Mouse (Mus musculus): ENCODE results near the gene Fscb.

Gene Fscb

DNA sequence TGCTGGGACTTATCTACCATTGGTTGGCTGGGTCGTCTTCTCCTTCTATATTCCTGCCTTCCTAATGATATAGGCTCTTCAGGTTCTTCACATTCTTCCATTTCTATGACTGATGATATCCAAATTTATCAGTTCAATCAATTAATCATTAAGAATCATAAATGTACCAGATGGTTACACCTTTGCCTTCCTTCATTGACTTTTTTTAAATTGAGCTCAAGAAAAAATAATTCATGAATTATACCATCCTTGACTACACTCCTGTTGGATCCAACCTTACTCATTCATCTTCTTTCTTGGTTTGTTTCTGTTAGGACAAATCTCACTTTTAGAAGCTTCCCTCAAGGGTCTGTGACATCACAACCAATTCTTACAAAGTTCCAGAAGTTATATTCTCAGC lies at the start of gene Fscb:
Gene Fscb (minus strand): TSS at position 101 of the 400 bp plus-strand sequence.
- no peak for DNase-seq

DNA sequence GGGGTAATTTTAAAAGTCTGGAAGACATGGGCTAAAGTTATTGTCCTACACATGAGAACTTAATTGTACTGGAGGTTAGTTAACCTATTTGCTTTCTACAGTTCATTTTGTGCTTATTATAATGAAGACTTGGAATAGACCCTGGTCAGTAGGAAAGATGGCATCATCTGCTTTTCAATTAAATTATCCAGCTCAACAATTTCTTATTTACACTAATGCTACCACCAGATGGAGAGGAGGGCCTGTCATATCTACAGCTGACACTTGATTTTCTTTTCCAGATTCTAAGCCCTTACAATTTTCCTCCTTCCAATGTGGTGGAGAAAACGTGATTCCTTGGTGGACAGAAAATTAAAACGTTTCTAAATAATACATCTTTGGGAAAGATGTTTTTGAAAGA lies 42.3 kb upstream of the Fscb start:
- no peak for DNase-seq

DNA sequence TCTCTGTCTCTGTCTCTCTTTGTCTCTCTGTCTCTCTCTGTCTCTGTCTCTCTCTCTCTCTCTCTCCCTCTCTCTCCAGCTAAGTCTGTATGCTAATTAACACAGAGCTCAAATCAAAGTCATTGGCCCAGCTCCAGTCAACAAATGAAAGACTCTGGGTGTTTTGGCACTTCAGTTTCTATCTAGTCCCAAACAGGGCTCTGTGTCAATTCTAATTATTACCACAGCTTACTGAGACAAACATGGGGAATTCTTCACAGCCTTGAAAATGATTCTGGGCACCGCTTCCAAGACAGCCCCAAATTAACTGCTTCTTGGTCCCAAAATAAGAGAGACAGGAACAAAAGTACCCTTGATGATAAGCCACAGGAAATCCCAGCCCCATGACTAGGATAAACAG lies 38.9 kb upstream of the Fscb start:
- DNase-seq, result no peak

DNA sequence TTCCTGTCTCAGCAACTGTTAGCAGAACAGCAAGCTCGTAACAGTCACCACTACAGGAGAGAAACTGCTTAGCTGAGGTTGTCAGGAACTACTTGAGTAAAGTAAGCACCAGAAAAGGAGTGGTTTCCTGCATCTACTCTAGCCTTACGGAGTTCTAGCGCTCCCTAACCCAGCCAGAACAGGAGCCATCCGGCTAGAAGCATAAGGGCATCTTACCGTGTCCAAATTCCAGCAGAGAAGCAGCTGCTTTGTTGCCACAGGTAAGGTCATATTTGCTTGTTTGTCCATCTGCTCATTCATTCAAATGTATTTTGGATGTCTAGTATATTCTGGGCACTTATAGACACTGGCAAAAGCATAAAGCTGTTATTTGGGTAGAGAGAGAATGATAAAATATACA lies 23.2 kb upstream of the Fscb start:
- DNase-seq, result no peak

DNA sequence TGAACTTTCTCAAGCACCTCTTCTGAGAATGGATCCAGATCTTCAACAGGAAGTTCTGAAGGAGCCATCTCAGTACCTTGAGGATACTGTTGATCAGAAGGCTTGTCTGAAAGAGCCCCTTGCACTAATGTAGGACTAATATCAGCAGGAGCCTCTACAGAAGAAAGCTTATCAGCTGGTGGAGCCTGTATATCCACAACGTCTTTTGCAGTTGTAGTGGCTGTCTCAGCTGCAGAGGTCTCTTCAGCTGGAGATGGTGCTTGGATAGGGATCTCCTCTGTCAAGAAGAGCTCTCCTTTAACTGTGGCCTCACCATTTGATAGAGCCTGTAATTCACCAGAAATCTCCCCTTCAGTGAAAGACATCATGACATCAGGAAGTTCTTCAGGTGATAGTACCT lies 875 bp downstream of the Fscb start:
- DNase-seq, result no peak

DNA sequence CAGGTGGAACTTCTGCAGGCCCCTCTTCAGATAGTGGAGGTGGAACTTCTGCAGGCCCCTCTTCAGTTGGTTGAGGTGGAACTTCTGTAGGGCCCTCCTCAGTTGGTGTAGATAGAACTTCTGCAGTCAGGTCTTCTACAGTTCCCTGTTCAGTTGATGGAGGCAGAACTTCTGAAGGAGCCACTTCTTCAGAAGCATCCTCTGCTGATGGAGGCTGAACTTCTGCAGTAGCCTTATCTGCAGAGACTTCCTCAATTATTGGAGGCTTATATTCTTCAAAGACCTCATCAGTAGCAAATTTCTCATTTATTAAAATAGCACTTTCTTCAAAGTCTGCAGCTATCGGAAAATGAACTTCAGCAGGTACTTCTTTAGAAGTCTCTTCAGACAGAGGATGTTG lies 1.4 kb downstream of the Fscb start:
- DNase-seq, result no peak

DNA sequence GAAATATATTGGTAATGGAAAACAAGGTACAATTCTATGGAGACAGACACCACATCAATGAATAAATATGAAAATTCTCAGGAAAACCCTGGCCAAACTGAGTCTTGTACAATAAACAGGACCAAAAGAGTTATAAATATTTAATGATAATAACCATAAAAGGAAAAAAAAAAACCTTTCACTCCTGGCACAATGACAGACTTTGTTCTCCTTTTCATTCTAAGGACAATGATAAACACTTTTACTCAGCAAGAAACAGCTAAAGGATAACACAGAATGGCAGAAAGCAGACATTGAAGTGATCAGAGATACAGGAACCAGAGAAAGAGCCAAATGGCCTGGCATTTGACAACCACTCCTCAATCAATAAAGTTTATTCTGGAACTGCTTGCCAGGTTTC lies 19.3 kb downstream of the Fscb start:
- no peak for DNase-seq

DNA sequence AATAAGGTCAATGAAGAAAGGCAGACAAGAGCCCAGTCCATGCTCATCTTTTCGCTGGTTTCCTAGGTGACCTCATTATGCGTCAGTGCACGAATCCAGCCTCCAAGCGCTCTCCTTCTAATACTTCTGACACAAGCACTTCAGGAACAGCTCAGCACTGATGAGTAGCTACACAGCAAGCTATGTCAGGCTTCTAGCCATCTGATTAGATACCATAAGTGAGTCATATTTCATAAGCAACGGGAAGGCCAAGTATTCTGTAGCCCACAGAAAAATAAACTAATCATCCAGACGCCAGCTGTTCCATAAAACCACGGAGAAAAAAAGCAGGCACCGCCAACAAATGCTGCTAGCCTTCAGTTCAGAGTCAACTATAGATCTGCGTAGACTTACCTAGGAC lies 24.6 kb downstream of the Fscb start:
- no peak for DNase-seq

DNA sequence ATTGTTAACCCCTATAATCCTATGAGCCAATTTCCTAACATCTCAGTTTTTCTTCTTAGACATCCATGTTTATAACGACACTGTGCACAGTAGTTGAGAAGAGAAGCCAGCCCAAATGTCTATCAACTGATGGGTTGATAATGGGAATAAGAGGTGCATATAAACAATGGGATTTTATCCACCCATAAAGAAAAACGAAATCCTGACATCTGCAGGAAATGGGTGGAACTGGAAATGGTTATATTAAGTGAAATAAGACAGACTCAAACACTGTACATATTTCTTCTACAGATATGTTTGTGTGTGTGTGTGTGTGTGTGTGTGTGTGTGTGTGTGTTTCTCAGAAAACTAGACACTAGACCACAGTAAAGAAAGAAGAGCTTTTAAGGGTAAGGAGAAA lies 37.8 kb downstream of the Fscb start:
- no peak for DNase-seq

Measured in kidney, postnatal 14 days (tissue).